Mouse (Mus musculus) small intestine, adult 2 months (tissue): ENCODE measurements around the gene Bag5.
A peak's percentile ranks its signal among the peaks of the same experiment; 100 is the strongest.

Source experiments
- CTCF ChIP-seq: fragments of 200-500 bp; IDR thresholded peaks from 2 replicates; pipeline ENCODE4 v1.5.1; 2012; ENCODE audit warnings: low read depth, mild to moderate bottlenecking, control low read depth, inconsistent platforms, low read length, moderate library complexity, mixed read lengths; ENCODE audit not compliant: insufficient replicate concordance, insufficient read length; ENCODE audit errors: extremely low read depth
- POLR2A ChIP-seq: fragments of 200-500 bp; IDR thresholded peaks from 2 replicates; pipeline ENCODE4 v1.6.1; 2012; ENCODE audit warnings: low read depth, mild to moderate bottlenecking, control low read depth, inconsistent platforms, low read length, moderate library complexity

DNA sequence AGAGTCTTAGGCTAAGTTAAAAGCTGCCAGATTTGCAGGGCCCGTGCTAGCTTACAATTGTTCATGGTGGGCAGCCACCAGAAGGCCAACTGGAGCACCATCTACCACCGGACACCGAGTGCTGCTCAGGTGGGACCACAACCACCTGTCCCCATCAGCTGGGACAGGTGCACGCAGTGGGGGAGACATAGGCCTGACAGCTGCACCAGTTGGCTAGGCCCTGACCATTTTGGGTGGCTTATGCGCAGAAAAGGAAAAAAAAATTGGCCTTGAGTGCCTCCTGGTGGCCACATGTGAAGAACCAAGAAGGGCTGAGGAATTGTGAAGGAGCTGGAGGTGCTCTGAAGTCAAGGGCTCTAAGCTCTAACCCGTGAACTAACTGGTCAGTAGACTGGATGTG, 16.8 kb downstream of the Bag5 start:
- TF ChIP-seq CTCF = peak; percentile 83; the same call in 1 of the 2 replicates
- TF ChIP-seq POLR2A = no peak
